Mouse (Mus musculus): ENCODE measurements around the gene Gpank1. TPM values are rescaled to one million over a fixed set of nuclear protein-coding genes. Genes with fewer than 3 reads are reported as not detected.
A peak's percentile ranks its signal among the peaks of the same experiment; 100 is the strongest.

The Gpank1 gene
- polyA plus RNA-seq, 1 experiment from 2014 or later, result 31.2 TPM

- no peak for DNase-seq (ENCODE audit: low spot score)
Observed at GRCm38 (mm10) chr17:35158850-35159593, 37.8 kb downstream of the Gpank1 start.

- no peak for DNase-seq (ENCODE audit: low spot score)
Observed at GRCm38 (mm10) chr17:35159638-35160037, 38.4 kb downstream of the Gpank1 start.

- DNase-seq (ENCODE audit: low spot score), result no peak
Observed at GRCm38 (mm10) chr17:35161421-35161820, 40.2 kb downstream of the Gpank1 start.

GRCm38 (mm10) chr17:35162121-35162520 is 40.9 kb downstream of the Gpank1 start:
- no peak for DNase-seq (ENCODE audit: low spot score)

GRCm38 (mm10) chr17:35162730-35163129 is 41.5 kb downstream of the Gpank1 start:
- DNase-seq (ENCODE audit: low spot score), result no peak

GRCm38 (mm10) chr17:35163326-35164081 is 42.2 kb downstream of the Gpank1 start:
- DNase-seq (ENCODE audit: low spot score), result no peak

DNA sequence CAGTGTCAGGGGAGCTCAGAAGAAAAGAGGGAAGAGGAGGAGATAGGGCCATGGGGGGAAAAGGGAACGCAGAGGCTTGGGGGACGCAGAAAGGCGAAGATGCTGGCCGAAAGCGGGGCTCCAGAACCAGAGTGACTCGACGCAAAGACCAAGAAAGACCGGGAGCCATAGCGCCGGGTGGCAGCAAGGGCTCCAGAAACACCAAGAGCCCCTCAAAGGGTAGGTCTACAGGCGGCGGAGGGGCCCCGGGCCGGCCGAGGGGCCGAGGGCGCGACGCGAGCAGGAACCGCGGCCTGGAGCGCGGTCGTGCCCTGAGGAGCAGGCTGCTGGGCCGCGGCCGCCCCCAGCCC is 42.9 kb downstream of the Gpank1 start:
- DNase-seq (ENCODE audit: low spot score), result no peak

- DNase-seq (ENCODE audit: low spot score), result peak; percentile 99
Observed at GRCm38 (mm10) chr17:35164568-35165450, 43.6 kb downstream of the Gpank1 start, which contains the start of gene Prrc2a. Gene Prrc2a, minus strand, starts transcription at chr17:35164897.

DNA sequence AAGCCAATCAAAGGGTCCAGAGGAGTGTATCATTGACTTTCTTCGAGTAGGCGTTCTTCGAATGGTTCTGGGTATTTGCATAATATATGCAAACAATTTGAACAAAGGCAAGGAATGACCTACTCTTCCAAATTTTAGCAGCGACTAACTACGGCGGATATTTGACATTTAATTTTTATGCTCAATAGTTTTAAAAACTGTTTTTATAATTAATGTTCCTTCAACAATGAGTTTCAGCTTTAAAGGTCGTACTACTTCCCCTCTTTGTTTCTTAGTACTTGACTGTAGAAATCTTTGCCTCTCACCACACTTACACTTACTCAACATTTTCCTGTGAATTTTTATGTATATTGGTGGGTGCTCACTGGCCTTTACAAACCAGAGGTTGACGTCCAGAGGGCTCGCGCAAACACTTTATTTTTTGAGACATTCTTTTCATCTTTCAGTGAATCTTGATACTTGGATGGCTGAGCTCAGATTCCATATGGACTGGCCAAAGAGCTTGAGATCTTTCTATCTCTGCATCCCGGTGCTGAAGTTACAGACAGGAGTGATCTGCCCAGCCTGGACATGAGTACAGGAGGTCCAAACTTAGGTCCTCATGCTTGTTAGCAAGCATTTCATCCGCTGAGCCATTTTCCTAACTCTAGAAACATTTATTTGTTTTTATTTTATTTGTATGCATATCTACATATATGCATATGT is 44.3 kb downstream of the Gpank1 start:
- no peak for DNase-seq (ENCODE audit: low spot score)

DNA sequence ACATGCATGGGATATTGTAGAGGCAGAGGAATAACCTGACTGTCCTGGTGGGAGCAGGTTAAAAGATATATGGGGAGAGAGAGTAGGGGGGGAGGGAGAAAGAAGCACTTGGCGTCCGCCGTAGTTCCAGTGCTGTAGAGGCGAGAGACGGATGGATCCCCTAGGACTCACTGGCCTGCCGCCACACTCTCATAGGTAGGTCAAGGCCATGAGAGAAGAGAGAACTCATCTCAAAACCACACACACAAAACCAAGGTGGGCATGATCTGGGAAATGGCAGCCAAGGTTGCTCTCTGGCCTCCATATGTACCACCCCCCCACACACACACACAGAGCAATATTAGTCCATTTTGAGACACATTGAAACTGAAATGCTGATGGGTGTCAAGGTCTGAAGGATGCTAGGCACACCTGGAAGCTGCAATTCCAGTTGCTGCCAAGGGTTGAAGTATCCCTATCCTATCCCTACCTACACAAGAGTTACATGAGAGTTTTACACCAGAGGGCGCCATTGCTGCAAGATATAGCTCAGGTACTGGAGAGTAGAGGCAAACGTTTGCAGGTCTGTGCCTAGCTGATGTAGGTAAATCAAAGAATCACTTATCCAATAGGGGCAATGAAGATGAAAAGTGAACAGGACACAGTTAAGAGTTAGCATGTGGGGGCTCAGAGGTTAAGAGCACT is 45.2 kb downstream of the Gpank1 start:
- DNase-seq (ENCODE audit: low spot score), result peak; percentile 89

DNA sequence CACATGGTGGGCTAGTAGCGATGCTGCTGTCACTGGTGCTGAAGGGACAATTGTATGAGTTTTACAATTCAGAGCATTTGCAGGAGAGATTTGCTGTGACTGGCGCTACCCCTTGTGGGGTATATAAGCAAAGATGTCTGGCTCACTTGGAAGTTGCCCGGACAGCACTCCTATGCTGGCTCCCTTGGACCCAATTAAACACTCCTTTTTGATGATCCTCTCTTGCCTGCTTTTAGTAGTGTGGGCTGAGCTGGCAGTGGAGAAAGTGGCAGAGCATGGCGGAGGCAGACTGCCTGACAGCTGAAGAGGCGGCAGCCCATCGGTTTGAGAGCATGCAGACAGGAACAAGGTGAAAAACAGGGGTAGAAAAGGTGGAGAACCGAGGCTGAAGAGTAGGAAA is 46.5 kb downstream of the Gpank1 start:
- DNase-seq (ENCODE audit: low spot score), result no peak

GRCm38 (mm10) chr17:35168541-35169207 is 47.4 kb downstream of the Gpank1 start:
- peak; percentile 84 for DNase-seq (ENCODE audit: low spot score)

- DNase-seq (ENCODE audit: low spot score), result no peak
Observed at GRCm38 (mm10) chr17:35172445-35173234, 51.4 kb downstream of the Gpank1 start.

- DNase-seq (ENCODE audit: low spot score), result peak; percentile 48
Observed at GRCm38 (mm10) chr17:35173329-35173728, 52.1 kb downstream of the Gpank1 start.

Other genes starting within 250 kb of the Gpank1 start
- gene Zbtb12, start 242.0 kb upstream of the Gpank1 start, polyA plus RNA-seq (2015; fragmentation: Nextera tagmentation; extraction: Ambion mirVana), result 1.6 and 1.7 TPM in 2 replicates
- not detected in 2 replicates for gene Gm20547, start 239.4 kb upstream of the Gpank1 start, polyA plus RNA-seq (2015; fragmentation: Nextera tagmentation; extraction: Ambion mirVana)
- 7.6 TPM in 2 replicates for gene C2, start 223.2 kb upstream of the Gpank1 start, polyA plus RNA-seq (2015; fragmentation: Nextera tagmentation; extraction: Ambion mirVana)
- gene Ehmt2, start 223.0 kb upstream of the Gpank1 start, polyA plus RNA-seq (2015; fragmentation: Nextera tagmentation; extraction: Ambion mirVana), result 38.6 and 47.9 TPM in 2 replicates
- 0.57 and 0.81 TPM in 2 replicates for gene Slc44a4, start 207.0 kb upstream of the Gpank1 start, polyA plus RNA-seq (2015; fragmentation: Nextera tagmentation; extraction: Ambion mirVana)
- 25.7 and 28.2 TPM in 2 replicates for gene Neu1, start 190.2 kb upstream of the Gpank1 start, polyA plus RNA-seq (2015; fragmentation: Nextera tagmentation; extraction: Ambion mirVana)
- 0.72 and 0.83 TPM in 2 replicates for gene Hspa1b, start 162.2 kb upstream of the Gpank1 start, polyA plus RNA-seq (2015; fragmentation: Nextera tagmentation; extraction: Ambion mirVana)
- not detected in 2 replicates for gene Gm20481, start 151.5 kb upstream of the Gpank1 start, polyA plus RNA-seq (2015; fragmentation: Nextera tagmentation; extraction: Ambion mirVana)
- gene Hspa1a, start 149.3 kb upstream of the Gpank1 start, polyA plus RNA-seq (2015; fragmentation: Nextera tagmentation; extraction: Ambion mirVana), result 6.8 and 7.6 TPM in 2 replicates
- gene Hspa1l, start 148.8 kb upstream of the Gpank1 start, polyA plus RNA-seq (2015; fragmentation: Nextera tagmentation; extraction: Ambion mirVana), result 0.09 and 0.27 TPM in 2 replicates
- gene Lsm2, start 139.6 kb upstream of the Gpank1 start, polyA plus RNA-seq (2015; fragmentation: Nextera tagmentation; extraction: Ambion mirVana), result 179 and 197 TPM in 2 replicates
- gene Vars, start 120.5 kb upstream of the Gpank1 start, polyA plus RNA-seq (2015; fragmentation: Nextera tagmentation; extraction: Ambion mirVana), result 125 and 138 TPM in 2 replicates
- gene Vwa7, start 104.9 kb upstream of the Gpank1 start, polyA plus RNA-seq (2015; fragmentation: Nextera tagmentation; extraction: Ambion mirVana), result 0.26 and 0.36 TPM in 2 replicates
- 18.2 and 22.5 TPM in 2 replicates for gene Sapcd1, start 93.4 kb upstream of the Gpank1 start, polyA plus RNA-seq (2015; fragmentation: Nextera tagmentation; extraction: Ambion mirVana)
- gene Msh5, start 74.7 kb upstream of the Gpank1 start, polyA plus RNA-seq (2015; fragmentation: Nextera tagmentation; extraction: Ambion mirVana), result 8.9 and 13.5 TPM in 2 replicates
- gene Clic1, start 71.5 kb upstream of the Gpank1 start, polyA plus RNA-seq (2015; fragmentation: Nextera tagmentation; extraction: Ambion mirVana), result 501 and 524 TPM in 2 replicates
- 51.6 and 57.5 TPM in 2 replicates for gene Ddah2, start 62.4 kb upstream of the Gpank1 start, polyA plus RNA-seq (2015; fragmentation: Nextera tagmentation; extraction: Ambion mirVana)
- gene Ly6g6c, start 56.1 kb upstream of the Gpank1 start, polyA plus RNA-seq (2015; fragmentation: Nextera tagmentation; extraction: Ambion mirVana), result 0.27 and 0.57 TPM in 2 replicates
- gene Mpig6b, start 55.3 kb upstream of the Gpank1 start, polyA plus RNA-seq (2015; fragmentation: Nextera tagmentation; extraction: Ambion mirVana), result 0.06 and 0.08 TPM in 2 replicates
- 0.89 and 1.0 TPM in 2 replicates for gene Ly6g6e, start 44.6 kb upstream of the Gpank1 start, polyA plus RNA-seq (2015; fragmentation: Nextera tagmentation; extraction: Ambion mirVana)
- gene Ly6g6d, start 43.4 kb upstream of the Gpank1 start, polyA plus RNA-seq (2015; fragmentation: Nextera tagmentation; extraction: Ambion mirVana), result 0.55 and 0.60 TPM in 2 replicates
- gene Ly6g6f, start 35.8 kb upstream of the Gpank1 start, polyA plus RNA-seq (2015; fragmentation: Nextera tagmentation; extraction: Ambion mirVana), result 0.12 TPM in 1 of 2 replicates, not detected in the other
- gene Abhd16a, start 32.2 kb upstream of the Gpank1 start, polyA plus RNA-seq (2015; fragmentation: Nextera tagmentation; extraction: Ambion mirVana), result 85.3 and 90.6 TPM in 2 replicates
- gene Ly6g5c, start 13.2 kb upstream of the Gpank1 start, polyA plus RNA-seq (2015; fragmentation: Nextera tagmentation; extraction: Ambion mirVana), result 0.37 TPM in 1 of 2 replicates, not detected in the other
- gene Ly6g5b, start 6.0 kb upstream of the Gpank1 start, polyA plus RNA-seq (2015; fragmentation: Nextera tagmentation; extraction: Ambion mirVana), result 3.7 and 4.0 TPM in 2 replicates
- gene Csnk2b, start 598 bp downstream of the Gpank1 start, polyA plus RNA-seq (2015; fragmentation: Nextera tagmentation; extraction: Ambion mirVana), result 348 and 353 TPM in 2 replicates
- 11.2 and 14.7 TPM in 2 replicates for gene D17H6S53E, start 4.9 kb downstream of the Gpank1 start, polyA plus RNA-seq (2015; fragmentation: Nextera tagmentation; extraction: Ambion mirVana)
- 0.18 and 0.21 TPM in 2 replicates for gene Apom, start 10.6 kb downstream of the Gpank1 start, polyA plus RNA-seq (2015; fragmentation: Nextera tagmentation; extraction: Ambion mirVana)
- 42.3 and 48.0 TPM in 2 replicates for gene Bag6, start 13.7 kb downstream of the Gpank1 start, polyA plus RNA-seq (2015; fragmentation: Nextera tagmentation; extraction: Ambion mirVana)
- 81.3 and 113 TPM in 2 replicates for gene Prrc2a, start 43.4 kb downstream of the Gpank1 start, polyA plus RNA-seq (2015; fragmentation: Nextera tagmentation; extraction: Ambion mirVana)
- gene Aif1, start 54.6 kb downstream of the Gpank1 start, polyA plus RNA-seq (2015; fragmentation: Nextera tagmentation; extraction: Ambion mirVana), result 45.2 and 47.2 TPM in 2 replicates
- 35.3 and 41.8 TPM in 2 replicates for gene Lst1, start 67.0 kb downstream of the Gpank1 start, polyA plus RNA-seq (2015; fragmentation: Nextera tagmentation; extraction: Ambion mirVana)
- 144 and 167 TPM in 2 replicates for gene Ltb, start 73.0 kb downstream of the Gpank1 start, polyA plus RNA-seq (2015; fragmentation: Nextera tagmentation; extraction: Ambion mirVana)
- gene Tnf, start 80.6 kb downstream of the Gpank1 start, polyA plus RNA-seq (2015; fragmentation: Nextera tagmentation; extraction: Ambion mirVana), result 4.2 and 5.7 TPM in 2 replicates
- gene Lta, start 83.9 kb downstream of the Gpank1 start, polyA plus RNA-seq (2015; fragmentation: Nextera tagmentation; extraction: Ambion mirVana), result 4.4 and 4.7 TPM in 2 replicates
- 0.26 and 0.69 TPM in 2 replicates for gene Gm16181, start 99.4 kb downstream of the Gpank1 start, polyA plus RNA-seq (2015; fragmentation: Nextera tagmentation; extraction: Ambion mirVana)
- gene Atp6v1g2, start 112.2 kb downstream of the Gpank1 start, polyA plus RNA-seq (2015; fragmentation: Nextera tagmentation; extraction: Ambion mirVana), result 1.3 and 1.8 TPM in 2 replicates
- gene Nfkbil1, start 114.3 kb downstream of the Gpank1 start, polyA plus RNA-seq (2015; fragmentation: Nextera tagmentation; extraction: Ambion mirVana), result 14.0 and 16.8 TPM in 2 replicates
- 423 and 446 TPM in 2 replicates for gene Ddx39b, start 120.3 kb downstream of the Gpank1 start, polyA plus RNA-seq (2015; fragmentation: Nextera tagmentation; extraction: Ambion mirVana)
- gene H2-D1, start 141.3 kb downstream of the Gpank1 start, polyA plus RNA-seq (2015; fragmentation: Nextera tagmentation; extraction: Ambion mirVana), result 441 and 555 TPM in 2 replicates
- 1.4 and 1.9 TPM in 2 replicates for gene H2-Q1, start 198.9 kb downstream of the Gpank1 start, polyA plus RNA-seq (2015; fragmentation: Nextera tagmentation; extraction: Ambion mirVana)
- 68.4 and 69.8 TPM in 2 replicates for gene H2-Q2, start 220.8 kb downstream of the Gpank1 start, polyA plus RNA-seq (2015; fragmentation: Nextera tagmentation; extraction: Ambion mirVana)